Comparison of ENCODE assay signal across 25 mouse cellular contexts in the genomic region with DNA sequence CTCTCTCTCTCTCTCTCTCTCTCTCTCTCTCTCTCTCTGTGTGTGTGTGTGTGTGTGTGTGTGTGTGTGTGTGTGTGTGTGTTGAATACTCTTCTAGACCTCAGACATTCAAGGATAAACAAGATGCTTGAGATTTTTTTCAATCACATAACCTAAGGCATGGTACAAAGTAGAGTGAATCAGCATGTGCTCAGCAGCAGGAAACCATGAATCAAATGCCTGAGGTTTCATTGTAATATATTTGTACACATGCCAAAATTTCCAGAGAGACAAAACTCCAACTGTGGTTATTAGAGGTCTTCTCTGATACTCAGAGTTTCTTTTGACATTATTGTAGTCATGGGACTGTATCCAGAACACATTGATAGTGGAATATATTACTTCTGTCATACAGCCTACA.
DNase-seq lines count a peak whose midpoint lies in the region; ATAC-seq and TF ChIP-seq lines count a peak whose summit lies in the region.
"Had no signal": no experiment of that assay in that cellular context is flagged by ENCODE, and none has a peak within 500 bp of the region (broad histone marks: within the 10 kb centered on the region; RNA-seq: fewer than 3 reads in every experiment).

No protein-coding gene starts in this region.

- H3K79me2 ChIP-seq in C2C12 (ENCODE audit: control insufficient read depth, insufficient read depth): no peaks in the 10 kb centered on the region

- H3K9me3 ChIP-seq in kidney, postnatal 0 days (replicated peaks; ENCODE audit: low read length): no peaks in the 10 kb centered on the region
- H3K9me3 ChIP-seq in kidney, embryonic 14.5 days (ENCODE audit: control insufficient read depth, low read length): no peaks in the 10 kb centered on the region
- no peaks in the 10 kb centered on the region for H3K9me3 ChIP-seq in heart, embryonic 10.5 days
- H3K9me3 ChIP-seq: embryonic facial prominence, embryonic 10.5 days; embryonic facial prominence, embryonic 12.5 days; forebrain, embryonic 10.5 days; forebrain, embryonic 12.5 days had no signal

- TF ChIP-seq POLR2A in embryonic fibroblast, embryonic 13.5 days (IDR thresholded peaks at IDR 0.05; ENCODE audit: low read depth, low read length): no peak

- H3K36me3 ChIP-seq in kidney, postnatal 0 days (ENCODE audit: insufficient read depth, low read length): no peaks in the 10 kb centered on the region
- no peaks in the 10 kb centered on the region for H3K36me3 ChIP-seq in kidney, embryonic 14.5 days (ENCODE audit: control insufficient read depth, insufficient read depth, low read length)
- no peaks in the 10 kb centered on the region for H3K36me3 ChIP-seq in C2C12 (ENCODE audit: control insufficient read depth, insufficient read depth)
- H3K36me3 ChIP-seq in heart, embryonic 10.5 days: no peaks in the 10 kb centered on the region
- H3K36me3 ChIP-seq: embryonic facial prominence, embryonic 10.5 days; embryonic facial prominence, embryonic 12.5 days; forebrain, embryonic 10.5 days; forebrain, embryonic 12.5 days had no signal

- H3K9ac ChIP-seq in kidney, postnatal 0 days (ENCODE audit: low read depth, low read length): no peak overlapping the region
- H3K9ac ChIP-seq in kidney, embryonic 14.5 days (ENCODE audit: low read depth, low read length): no peak overlapping the region
- H3K9ac ChIP-seq: embryonic facial prominence, embryonic 12.5 days; forebrain, embryonic 12.5 days had no signal

- TF ChIP-seq CTCF in kidney, postnatal 0 days (IDR thresholded peaks at IDR 0.05; ENCODE audit: low read depth): no peak
- TF ChIP-seq CTCF in C2C12 (IDR thresholded peaks at IDR 0.05; ENCODE audit: control insufficient read depth, insufficient read depth, insufficient read length): no peak
- TF ChIP-seq CTCF in embryonic fibroblast, embryonic 13.5 days (IDR thresholded peaks at IDR 0.05; ENCODE audit: borderline replicate concordance, insufficient read depth, low read length): no peak

- no peaks in the 10 kb centered on the region for H3K4me1 ChIP-seq in kidney, postnatal 0 days (replicated peaks; ENCODE audit: insufficient read depth, low read length)
- H3K4me1 ChIP-seq in kidney, embryonic 14.5 days (ENCODE audit: control insufficient read depth, insufficient read depth, low read length): no peaks in the 10 kb centered on the region
- no peaks in the 10 kb centered on the region; the same call in 1 of the 2 replicates for H3K4me1 ChIP-seq in embryonic fibroblast, embryonic 13.5 days (ENCODE audit: control insufficient read depth, insufficient read depth, low read length)
- no peaks in the 10 kb centered on the region for H3K4me1 ChIP-seq in heart, embryonic 10.5 days
- H3K4me1 ChIP-seq: embryonic facial prominence, embryonic 10.5 days; embryonic facial prominence, embryonic 12.5 days; forebrain, embryonic 10.5 days; forebrain, embryonic 12.5 days had no signal

- H3K27ac ChIP-seq in kidney, postnatal 0 days: no peak overlapping the region
- no peak overlapping the region for H3K27ac ChIP-seq in kidney, embryonic 14.5 days (ENCODE audit: low read depth, low read length)
- peak overlapping the region; percentile 83 for H3K27ac ChIP-seq in embryonic fibroblast, embryonic 13.5 days (ENCODE audit: insufficient read depth, low read length)
- no peak overlapping the region for H3K27ac ChIP-seq in heart, embryonic 10.5 days
- H3K27ac ChIP-seq: embryonic facial prominence, embryonic 10.5 days; embryonic facial prominence, embryonic 12.5 days; forebrain, embryonic 10.5 days; forebrain, embryonic 12.5 days had no signal

- no peak overlapping the region for H3K4me2 ChIP-seq in kidney, postnatal 0 days (ENCODE audit: low read length)
- H3K4me2 ChIP-seq in kidney, embryonic 14.5 days (replicated peaks; ENCODE audit: low read depth, low read length): no peak overlapping the region
- H3K4me2 ChIP-seq: embryonic facial prominence, embryonic 12.5 days; forebrain, embryonic 12.5 days had no signal

- H3ac ChIP-seq in C2C12 (ENCODE audit: control insufficient read depth, insufficient read length, low read depth): no peak overlapping the region

- no peak for ATAC-seq in kidney, postnatal 0 days (replicated peaks; ENCODE audit: low FRiP score, low read depth)
- no peak for ATAC-seq in kidney, embryonic 14.5 days (ENCODE audit: low FRiP score, low TSS enrichment)
- ATAC-seq: activated CD4-positive, CD25-positive, alpha-beta regulatory T cell, adult 4 months; forebrain, embryonic 14.5 days; forebrain, embryonic 16.5 days had no signal

- DNase-seq in kidney, postnatal 0 days (ENCODE audit: low spot score): peak; percentile 9
- DNase-seq in NIH3T3 (ENCODE audit: low read depth): peak; percentile 69
- DNase-seq in layer of hippocampus, adult 8-10 months (ENCODE audit: low spot score in 2 of 2): no peak
- DNase-seq in retina, postnatal 1 day: no peak
- no peak for DNase-seq in heart, embryonic 10.5 days (ENCODE audit: low spot score)
- DNase-seq: adrenal gland, adult 8-10 months; adrenal gland, postnatal 14 days; adrenal gland, postnatal 36 days; B cell, adult 2 months; cerebellum, adult 11-12 months; cerebellum, adult 2 months; cerebellum, adult 9-10 months; cerebellum, postnatal 10 days; cerebellum, postnatal 25 days had no signal

- no peak overlapping the region for H3K4me3 ChIP-seq in kidney, postnatal 0 days (replicated peaks; ENCODE audit: low read depth, low read length)
- no peak overlapping the region for H3K4me3 ChIP-seq in kidney, embryonic 14.5 days (ENCODE audit: low read length)
- no peak overlapping the region for H3K4me3 ChIP-seq in C2C12 (ENCODE audit: insufficient read depth, poor library complexity, severe bottlenecking)
- H3K4me3 ChIP-seq in embryonic fibroblast, embryonic 13.5 days (ENCODE audit: insufficient read depth, low read length): no peak overlapping the region
- H3K4me3 ChIP-seq in heart, embryonic 10.5 days: no peak overlapping the region
- H3K4me3 ChIP-seq: embryonic facial prominence, embryonic 10.5 days; embryonic facial prominence, embryonic 12.5 days; erythroblast, embryonic 14.5 days; forebrain, embryonic 10.5 days; forebrain, embryonic 12.5 days had no signal

- no peaks in the 10 kb centered on the region for H3K27me3 ChIP-seq in kidney, postnatal 0 days (ENCODE audit: insufficient read depth, low read length)
- no peaks in the 10 kb centered on the region for H3K27me3 ChIP-seq in kidney, embryonic 14.5 days (ENCODE audit: control insufficient read depth, insufficient read depth, low read length)
- no peaks in the 10 kb centered on the region for H3K27me3 ChIP-seq in C2C12 (ENCODE audit: control insufficient read depth, insufficient read depth, insufficient read length)
- no peaks in the 10 kb centered on the region for H3K27me3 ChIP-seq in heart, embryonic 10.5 days (ENCODE audit: insufficient read depth, poor library complexity, severe bottlenecking)
- H3K27me3 ChIP-seq: embryonic facial prominence, embryonic 12.5 days; forebrain, embryonic 12.5 days had no signal

- no peaks in the 10 kb centered on the region for H3K79me3 ChIP-seq in C2C12 (ENCODE audit: low read depth)

TF ChIP-seq in C2C12, 6 proteins besides CTCF, POLR2A, EP300 and RAD21:
- TF ChIP-seq FOSL1 (IDR thresholded peaks at IDR 0.05; ENCODE audit: insufficient read depth, low read length, poor library complexity, severe bottlenecking) (peak; percentile 45), USF1 (IDR thresholded peaks at IDR 0.05; ENCODE audit: low read depth) (no peak), MAX (IDR thresholded peaks at IDR 0.05) (peak; percentile 54)
TF ChIP-seq in C2C12: peak in this region for 2.

Comparison
In these comparisons a context has a peak if more than half of its experiments do, and no peak if none do; other contexts are left out.
1. DNase-seq: peak in kidney, postnatal 0 days (single experiment) and NIH3T3 (single experiment); none in layer of hippocampus, adult 8-10 months (0 of 2), retina, postnatal 1 day (single experiment) and heart, embryonic 10.5 days (single experiment).